Mouse (Mus musculus): ENCODE measurements around the gene Eif3a.

DNA sequence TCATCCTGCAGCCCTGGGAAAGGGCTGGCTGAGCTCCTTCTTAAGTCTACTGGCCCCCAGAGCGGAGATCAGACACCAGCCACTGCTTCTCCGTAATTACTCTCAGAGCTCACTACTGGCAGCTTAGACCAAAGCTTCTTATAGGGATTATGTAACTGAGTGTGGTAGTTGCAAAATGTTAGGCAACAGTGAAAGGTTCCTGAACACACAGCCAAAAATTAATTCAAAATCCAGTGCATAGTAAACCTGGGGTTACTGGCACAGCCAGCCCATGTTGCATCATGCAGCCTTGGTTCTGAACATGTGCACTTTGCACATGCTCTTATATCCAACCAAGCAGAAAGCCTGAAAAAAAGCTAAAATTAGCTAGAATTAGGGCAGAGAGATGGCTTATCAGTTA, 4.8 kb upstream of the Eif3a start:
- TF ChIP-seq POLR2A (IDR thresholded peaks at IDR 0.05; ENCODE audit: extremely low read depth, insufficient read depth, low read length) (no peak), CTCF (IDR thresholded peaks at IDR 0.05; ENCODE audit: extremely low read depth, insufficient read depth, low read length) (no peak)
